Mouse (Mus musculus) layer of hippocampus, postnatal 25 days (tissue): ENCODE measurements at regions not wholly inside any gene's neighbourhood (a gene's known extent, or its start where the extent isn't known, plus 50 kb on each side); places are given as distances from the start of the nearest gene placed in this dataset.
A peak's percentile ranks its signal among the peaks of the same experiment; 100 is the strongest.
"Not testable (repeated sequence)": the region's sequence is repeated elsewhere in the genome, so short reads cannot be mapped to it uniquely, and the experiment has no call there.

Experiments
- DNase-seq, 2 experiments: peaks; one replicate each; pipeline ENCODE4 v3.0.0; 2022; ENCODE audit warnings: mixed read lengths in 2 of 2, low spot score in 1 of 2; ENCODE audit errors: extremely low spot score in 1 of 2

- no peak for DNase-seq
These were observed 122.0 kb upstream of the Klf3 start for GRCm38 (mm10) chr5:64681161-64681560.

GRCm38 (mm10) chr5:64682326-64682845 is 120.8 kb upstream of the Klf3 start:
- no peak for DNase-seq

GRCm38 (mm10) chr5:64683419-64683818 is 119.8 kb upstream of the Klf3 start:
- DNase-seq, result no peak

GRCm38 (mm10) chr5:64684275-64684674 is 118.9 kb upstream of the Klf3 start:
- DNase-seq, result no peak

GRCm38 (mm10) chr5:64690148-64690547 is 113.0 kb upstream of the Klf3 start:
- no peak for DNase-seq

GRCm38 (mm10) chr5:64691406-64692100 is 111.6 kb upstream of the Klf3 start:
- DNase-seq, result no peak

GRCm38 (mm10) chr5:64692335-64692734 is 110.9 kb upstream of the Klf3 start:
- no peak for DNase-seq

GRCm38 (mm10) chr5:64693616-64694015 is 109.6 kb upstream of the Klf3 start:
- no peak for DNase-seq

GRCm38 (mm10) chr5:64694606-64695005 is 108.6 kb upstream of the Klf3 start:
- DNase-seq, result no peak

- no peak for DNase-seq
These were observed 107.1 kb upstream of the Klf3 start for GRCm38 (mm10) chr5:64696099-64696498.

GRCm38 (mm10) chr5:64697466-64697865 is 105.7 kb upstream of the Klf3 start:
- no peak for DNase-seq

GRCm38 (mm10) chr5:64698458-64699116 is 104.6 kb upstream of the Klf3 start:
- DNase-seq, result no peak

- DNase-seq, result no peak
These were observed 103.2 kb upstream of the Klf3 start for GRCm38 (mm10) chr5:64700030-64700429.

- DNase-seq, result no peak
These were observed 101.9 kb upstream of the Klf3 start for GRCm38 (mm10) chr5:64701219-64701779.

- peak; percentile 47 for DNase-seq
These were observed 101.4 kb upstream of the Klf3 start for GRCm38 (mm10) chr5:64701780-64702231.

- not testable (repeated sequence) for DNase-seq
These were observed 100.8 kb upstream of the Klf3 start for GRCm38 (mm10) chr5:64702404-64702803.

- peak; percentile 22 to 24 for DNase-seq
These were observed 99.9 kb upstream of the Klf3 start for GRCm38 (mm10) chr5:64703091-64703872.

- DNase-seq, result peak; percentile 18 to 58
These were observed 99.0 kb upstream of the Klf3 start for GRCm38 (mm10) chr5:64704144-64704543.

GRCm38 (mm10) chr5:64706586-64706985 is 96.6 kb upstream of the Klf3 start:
- no peak for DNase-seq

- DNase-seq, result no peak
These were observed 94.0 kb upstream of the Klf3 start for GRCm38 (mm10) chr5:64709146-64709545.

GRCm38 (mm10) chr5:64710236-64710635 is 93.0 kb upstream of the Klf3 start:
- DNase-seq, result no peak
